Mouse (Mus musculus): ENCODE measurements around the gene Myo1a. TPM values are rescaled to one million over a fixed set of nuclear protein-coding genes. Genes with fewer than 3 reads are reported as not detected.

Gene Myo1a
- polyA plus RNA-seq, 1 experiment = 0.21 TPM

DNA sequence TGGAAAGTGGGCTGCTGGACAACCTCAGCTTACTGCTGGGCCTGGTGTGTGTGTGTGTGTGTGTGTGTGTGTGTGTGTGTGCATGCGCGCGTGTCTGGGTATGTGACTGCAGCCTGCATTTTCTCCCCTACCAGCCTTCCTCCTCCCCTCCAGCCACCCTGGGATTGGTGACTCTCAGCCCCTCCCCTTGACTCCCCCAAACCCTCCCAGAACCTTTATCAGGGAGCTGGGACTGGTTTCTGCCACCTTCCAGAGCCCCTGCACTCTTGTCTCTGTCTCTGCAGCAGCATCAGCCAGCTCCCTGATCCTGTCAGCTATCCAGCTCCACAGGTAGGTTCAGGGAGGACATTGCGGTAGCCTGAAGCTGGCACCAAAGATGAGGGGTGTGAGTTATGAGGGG lies 20.2 kb downstream of the Myo1a start:
- 81% methylated on average over 4 of the region's 4 CpGs for WGBS
- no peak overlapping the region for H3K4me3 ChIP-seq (ENCODE audit: extremely low read depth, insufficient read depth, insufficient read length)
- no peaks in the 10 kb centered on the region for H3K27me3 ChIP-seq (ENCODE audit: control insufficient read depth, insufficient read depth, low read length)
- H3K4me1 ChIP-seq (ENCODE audit: control insufficient read depth, insufficient read depth, insufficient read length) = no peaks in the 10 kb centered on the region
- no peak for TF ChIP-seq CTCF (IDR thresholded peaks at IDR 0.05; ENCODE audit: extremely low read depth, insufficient read depth, insufficient read length, insufficient replicate concordance)
- H3K36me3 ChIP-seq (ENCODE audit: control insufficient read depth, insufficient read depth, low read length) = no peaks in the 10 kb centered on the region
- H3K27ac ChIP-seq (ENCODE audit: insufficient read depth, low read length) = no peak overlapping the region
- no peak for DNase-seq (ENCODE audit: low read depth in 1 of 2, low spot score in 2 of 2)

DNA sequence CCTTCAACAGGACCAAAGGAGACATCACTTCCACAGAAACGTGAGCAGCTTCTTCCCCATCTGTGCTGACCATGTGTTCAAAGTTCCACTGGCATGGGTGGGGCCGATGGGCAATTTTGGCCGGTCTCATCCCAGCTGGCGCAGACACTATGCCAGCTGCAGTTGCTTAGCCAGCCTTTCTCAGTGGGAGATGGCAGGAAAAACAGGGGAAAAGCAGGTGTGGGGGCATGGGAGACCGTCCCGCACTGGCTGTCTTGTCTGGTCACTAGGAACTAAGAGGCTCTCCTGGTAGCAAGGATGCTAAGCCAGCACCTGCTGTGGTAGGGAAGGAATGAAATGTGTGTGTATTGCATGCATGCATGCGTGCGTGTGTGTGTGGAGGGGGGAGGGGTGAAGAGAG lies 23.5 kb downstream of the Myo1a start:
- no peak for DNase-seq (ENCODE audit: low read depth in 1 of 2, low spot score in 2 of 2)
- no peaks in the 10 kb centered on the region for H3K27me3 ChIP-seq (ENCODE audit: control insufficient read depth, insufficient read depth, low read length)
- 74% methylated on average over 8 of the region's 8 CpGs for WGBS
- no peaks in the 10 kb centered on the region for H3K4me1 ChIP-seq (ENCODE audit: control insufficient read depth, insufficient read depth, insufficient read length)
- no peak overlapping the region for H3K27ac ChIP-seq (ENCODE audit: insufficient read depth, low read length)
- no peak for TF ChIP-seq POLR2A (IDR thresholded peaks at IDR 0.05; ENCODE audit: low read depth, low read length)
- no peak for TF ChIP-seq CTCF (IDR thresholded peaks at IDR 0.05; ENCODE audit: extremely low read depth, insufficient read depth, insufficient read length, insufficient replicate concordance)
- H3K4me3 ChIP-seq (ENCODE audit: extremely low read depth, insufficient read depth, insufficient read length) = no peak overlapping the region
- H3K36me3 ChIP-seq (ENCODE audit: control insufficient read depth, insufficient read depth, low read length) = no peaks in the 10 kb centered on the region

DNA sequence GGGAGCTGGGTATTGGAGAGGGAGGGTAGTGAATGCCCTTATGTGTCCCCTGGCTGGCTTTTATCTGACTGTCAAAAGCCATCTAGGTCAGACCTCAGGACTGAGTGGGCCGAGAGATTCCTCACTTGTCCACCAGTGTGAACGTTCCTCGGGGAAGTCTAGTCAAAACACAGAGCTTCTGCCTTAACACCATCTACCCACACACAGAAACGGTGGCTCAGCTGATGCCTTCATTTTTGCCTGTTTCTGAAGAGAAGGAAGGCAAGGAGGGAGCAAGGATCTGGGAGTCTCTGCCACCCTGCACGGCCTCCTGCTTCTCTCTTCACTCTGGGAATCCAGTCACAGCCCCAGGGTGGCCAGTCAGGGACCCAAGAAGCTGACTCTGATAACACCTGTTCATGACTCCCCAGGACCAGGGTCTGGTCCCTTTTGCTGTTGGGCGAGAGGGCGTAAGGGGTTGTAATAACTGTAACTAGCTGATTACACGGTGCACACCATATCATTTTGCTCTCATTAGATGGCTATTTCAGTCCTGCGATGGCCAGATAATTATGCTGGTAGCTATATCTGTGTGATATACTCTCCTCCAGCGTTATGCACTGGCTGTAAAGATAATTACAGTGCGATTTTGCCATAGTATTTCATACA lies 25.4 kb downstream of the Myo1a start:
- Histone ChIP-seq H3K27ac (ENCODE audit: insufficient read depth, low read length) (no peak overlapping the region), H3K27me3 (ENCODE audit: control insufficient read depth, insufficient read depth, low read length) (no peaks in the 10 kb centered on the region), H3K36me3 (ENCODE audit: control insufficient read depth, insufficient read depth, low read length) (no peaks in the 10 kb centered on the region), H3K4me1 (ENCODE audit: control insufficient read depth, insufficient read depth, insufficient read length) (no peaks in the 10 kb centered on the region), H3K4me3 (ENCODE audit: extremely low read depth, insufficient read depth, insufficient read length) (no peak overlapping the region)
- no peak for TF ChIP-seq POLR2A (IDR thresholded peaks at IDR 0.05; ENCODE audit: low read depth, low read length)
- no peak for TF ChIP-seq CTCF (IDR thresholded peaks at IDR 0.05; ENCODE audit: extremely low read depth, insufficient read depth, insufficient read length, insufficient replicate concordance)
- DNase-seq (ENCODE audit: low read depth in 1 of 2, low spot score in 2 of 2) = no peak
- WGBS = 77% methylated on average over 11 of the region's 11 CpGs

DNA sequence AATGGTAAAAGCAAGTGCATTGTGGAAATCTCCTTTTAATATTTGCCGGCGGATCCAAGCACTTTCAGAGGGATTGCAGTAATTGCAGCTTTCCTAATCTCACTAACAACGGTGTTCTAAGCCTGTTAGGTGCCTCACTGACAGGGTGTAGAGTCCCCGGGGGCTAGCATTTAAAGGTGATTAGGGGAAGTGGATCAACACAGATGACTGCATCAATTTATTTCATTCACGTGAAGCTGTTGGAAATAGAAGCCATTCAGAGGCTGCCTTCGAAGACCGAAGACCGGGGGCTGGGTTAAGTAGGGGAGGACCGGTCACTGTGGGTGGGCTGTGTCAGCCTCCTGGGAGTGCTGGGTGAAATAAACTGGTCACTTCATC lies 26.0 kb downstream of the Myo1a start:
- Histone ChIP-seq H3K4me1 (ENCODE audit: control insufficient read depth, insufficient read depth, insufficient read length) (no peaks in the 10 kb centered on the region), H3K27ac (ENCODE audit: insufficient read depth, low read length) (no peak overlapping the region), H3K36me3 (ENCODE audit: control insufficient read depth, insufficient read depth, low read length) (no peaks in the 10 kb centered on the region), H3K4me3 (ENCODE audit: extremely low read depth, insufficient read depth, insufficient read length) (no peak overlapping the region), H3K27me3 (ENCODE audit: control insufficient read depth, insufficient read depth, low read length) (no peaks in the 10 kb centered on the region)
- DNase-seq (ENCODE audit: low read depth in 1 of 2, low spot score in 2 of 2) = no peak
- TF ChIP-seq POLR2A (IDR thresholded peaks at IDR 0.05; ENCODE audit: low read depth, low read length) (no peak), CTCF (IDR thresholded peaks at IDR 0.05; ENCODE audit: extremely low read depth, insufficient read depth, insufficient read length, insufficient replicate concordance) (no peak)
- WGBS = 62% methylated on average over 9 of the region's 9 CpGs

DNA sequence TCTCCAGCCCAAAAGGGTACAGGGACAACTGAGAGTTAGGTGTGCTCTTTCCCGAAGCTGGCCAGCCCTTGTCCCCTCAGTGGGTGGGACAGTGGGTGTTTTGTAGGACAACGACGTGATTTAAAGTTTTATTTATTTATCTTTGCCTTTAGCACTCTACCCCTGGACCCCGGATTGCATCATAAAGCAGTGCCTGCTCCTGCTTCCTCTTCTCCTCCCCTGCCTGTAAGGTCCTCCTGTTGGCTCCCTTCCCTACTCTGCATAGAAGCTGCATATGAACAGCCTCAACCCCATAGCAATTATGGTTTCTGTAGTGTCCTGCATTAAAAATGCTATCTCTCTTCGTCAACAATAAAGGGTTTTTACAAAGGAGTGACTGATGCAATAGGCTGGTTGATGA lies 26.4 kb downstream of the Myo1a start:
- Histone ChIP-seq H3K4me1 (ENCODE audit: control insufficient read depth, insufficient read depth, insufficient read length) (peaks cover 3% of the 10 kb centered on the region; the same call in 1 of the 2 replicates), H3K36me3 (ENCODE audit: control insufficient read depth, insufficient read depth, low read length) (no peaks in the 10 kb centered on the region), H3K27me3 (ENCODE audit: control insufficient read depth, insufficient read depth, low read length) (no peaks in the 10 kb centered on the region), H3K27ac (ENCODE audit: insufficient read depth, low read length) (no peak overlapping the region), H3K4me3 (ENCODE audit: extremely low read depth, insufficient read depth, insufficient read length) (no peak overlapping the region)
- WGBS = 32% methylated on average over 5 of the region's 5 CpGs
- TF ChIP-seq CTCF (IDR thresholded peaks at IDR 0.05; ENCODE audit: extremely low read depth, insufficient read depth, insufficient read length, insufficient replicate concordance) = no peak
- TF ChIP-seq POLR2A (IDR thresholded peaks at IDR 0.05; ENCODE audit: low read depth, low read length) = no peak
- no peak for DNase-seq (ENCODE audit: low read depth in 1 of 2, low spot score in 2 of 2)

DNA sequence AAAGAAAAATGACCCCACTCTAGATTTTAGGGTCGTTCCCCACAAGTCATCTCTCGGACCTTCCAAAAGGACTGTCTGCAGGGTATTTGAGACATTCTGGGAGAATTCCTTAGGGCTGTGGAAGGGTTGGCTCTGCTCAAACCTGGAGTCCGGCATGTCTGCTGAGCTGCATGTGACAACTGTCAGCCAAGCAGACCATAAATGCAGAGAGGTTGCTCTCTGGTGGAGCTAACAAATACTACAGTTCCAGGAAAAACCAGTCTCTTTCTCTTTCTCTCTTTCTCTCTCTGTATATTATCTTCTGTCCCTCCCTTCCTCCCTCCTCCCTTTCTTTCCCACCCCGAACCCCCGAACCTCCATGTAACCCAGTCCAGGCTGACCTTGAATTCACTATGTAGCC lies 29.5 kb downstream of the Myo1a start:
- H3K27me3 ChIP-seq (ENCODE audit: control insufficient read depth, insufficient read depth, low read length) = no peaks in the 10 kb centered on the region
- no peak overlapping the region for H3K4me3 ChIP-seq (ENCODE audit: extremely low read depth, insufficient read depth, insufficient read length)
- H3K36me3 ChIP-seq (ENCODE audit: control insufficient read depth, insufficient read depth, low read length) = no peaks in the 10 kb centered on the region
- TF ChIP-seq POLR2A (IDR thresholded peaks at IDR 0.05; ENCODE audit: low read depth, low read length) (no peak), CTCF (IDR thresholded peaks at IDR 0.05; ENCODE audit: extremely low read depth, insufficient read depth, insufficient read length, insufficient replicate concordance) (peak; percentile 15; the same call in 1 of the 2 replicates)
- no peak for DNase-seq (ENCODE audit: low read depth in 1 of 2, low spot score in 2 of 2)
- no peak overlapping the region for H3K27ac ChIP-seq (ENCODE audit: insufficient read depth, low read length)
- 47% methylated on average over 5 of the region's 5 CpGs for WGBS
- peaks cover 17% of the 10 kb centered on the region; the same call in 1 of the 2 replicates for H3K4me1 ChIP-seq (ENCODE audit: control insufficient read depth, insufficient read depth, insufficient read length)

DNA sequence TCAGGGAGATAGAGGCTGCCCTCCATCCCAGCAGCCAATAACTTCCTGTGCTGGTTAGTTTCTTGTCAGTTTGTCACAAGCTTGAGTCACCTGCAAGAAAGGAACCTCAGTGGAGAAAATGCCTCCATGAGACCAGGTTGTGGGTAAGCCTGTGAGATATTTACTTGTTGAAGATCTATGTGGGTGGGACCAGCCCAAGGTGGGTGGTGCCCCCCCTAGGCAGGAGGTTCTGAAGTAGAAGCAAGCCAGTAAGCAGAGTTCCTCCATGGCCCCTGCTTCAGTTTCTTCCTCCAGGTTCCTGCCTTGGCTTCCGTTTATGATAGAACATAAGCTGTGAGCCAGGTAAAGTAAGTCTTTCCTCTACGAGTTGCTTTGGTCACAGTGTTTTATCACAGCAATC lies 31.3 kb downstream of the Myo1a start:
- Histone ChIP-seq H3K27ac (ENCODE audit: insufficient read depth, low read length) (peak overlapping the region; percentile 85), H3K4me1 (ENCODE audit: control insufficient read depth, insufficient read depth, insufficient read length) (peaks cover 17% of the 10 kb centered on the region; the same call in 1 of the 2 replicates)

More for the DNA sequence above, 31.3 kb downstream of the Myo1a start:
- no peaks in the 10 kb centered on the region; the same call in 1 of the 2 replicates for H3K27me3 ChIP-seq (ENCODE audit: control insufficient read depth, insufficient read depth, low read length)
- 39% methylated on average over 2 of the region's 2 CpGs for WGBS
- peak in 1 of 2 experiments; percentile 12 for DNase-seq (ENCODE audit: low read depth in 1 of 2, low spot score in 2 of 2)
- no peak overlapping the region for H3K4me3 ChIP-seq (ENCODE audit: extremely low read depth, insufficient read depth, insufficient read length)
- TF ChIP-seq CTCF (IDR thresholded peaks at IDR 0.05; ENCODE audit: extremely low read depth, insufficient read depth, insufficient read length, insufficient replicate concordance) = no peak
- TF ChIP-seq POLR2A (IDR thresholded peaks at IDR 0.05; ENCODE audit: low read depth, low read length) = no peak
- no peaks in the 10 kb centered on the region for H3K36me3 ChIP-seq (ENCODE audit: control insufficient read depth, insufficient read depth, low read length)
